Mouse (Mus musculus) forebrain, embryonic 15.5 days (tissue): Measurements from ENCODE around the gene Rin3. TPM values are rescaled to one million over a fixed set of nuclear protein-coding genes. Genes with fewer than 3 reads are reported as not detected.

Experiments
- ATAC-seq: fragments of 200-750 bp; cut with Nextera tagmentation; replicated peaks from 2 replicates; pipeline ENCODE4 v1.8.0; 2017; ENCODE audit warnings: mild to moderate bottlenecking, moderate TSS enrichment, moderate library complexity
- H3K27ac ChIP-seq: fragments of 300-500 bp; sonication (generic); replicated peaks from 2 replicates; pipeline ENCODE4 v1.5.1; 2015; ENCODE audit warnings: mild to moderate bottlenecking, inconsistent platforms
- H3K27me3 ChIP-seq: fragments of 300-500 bp; sonication (generic); 2 replicates; pipeline ENCODE4 v1.6.1; 2015; ENCODE audit warnings: inconsistent platforms
- H3K36me3 ChIP-seq: fragments of 300-500 bp; sonication (generic); 2 replicates; pipeline ENCODE4 v1.6.1; 2015; ENCODE audit warnings: mild to moderate bottlenecking, inconsistent platforms
- H3K4me1 ChIP-seq: fragments of 300-500 bp; sonication (generic); 2 replicates; pipeline ENCODE4 v1.6.1; 2015; ENCODE audit warnings: inconsistent platforms
- H3K4me2 ChIP-seq: fragments of 300-500 bp; sonication (generic); replicated peaks from 2 replicates; pipeline ENCODE4 v1.6.1; 2015; ENCODE audit warnings: mild to moderate bottlenecking, inconsistent platforms
- H3K4me3 ChIP-seq: fragments of 300-500 bp; sonication (generic); 2 replicates; pipeline ENCODE4 v1.5.1; 2015; ENCODE audit warnings: mild to moderate bottlenecking, inconsistent platforms
- H3K9ac ChIP-seq: fragments of 300-500 bp; sonication (generic); replicated peaks from 2 replicates; pipeline ENCODE4 v1.6.1; 2015; ENCODE audit warnings: mild to moderate bottlenecking, inconsistent platforms
- H3K9me3 ChIP-seq: fragments of 300-500 bp; sonication (generic); 2 replicates; pipeline ENCODE4 v1.6.1; 2016; ENCODE audit warnings: inconsistent platforms
- WGBS: fragments of 180-500 bp; shearing (Covaris S2); methylation state at CpG from one replicate; pipeline ENCODE4 v1.1.7; 2015; ENCODE audit warnings: mixed read lengths; 5-methylcytosine and 5-hydroxymethylcytosine counted together
- polyA plus RNA-seq: library from polyadenylated mRNA; unstranded; fragments of >200 nt; fragmentation: Nextera tagmentation; extraction: Ambion mirVana; gene quantifications from 2 replicates; pipeline ENCODE4 v1.2.1, GENCODE M21; 2015

Rin3 gene
- polyA plus RNA-seq, 1 experiment from 2014 or later = 1.3 TPM

DNA sequence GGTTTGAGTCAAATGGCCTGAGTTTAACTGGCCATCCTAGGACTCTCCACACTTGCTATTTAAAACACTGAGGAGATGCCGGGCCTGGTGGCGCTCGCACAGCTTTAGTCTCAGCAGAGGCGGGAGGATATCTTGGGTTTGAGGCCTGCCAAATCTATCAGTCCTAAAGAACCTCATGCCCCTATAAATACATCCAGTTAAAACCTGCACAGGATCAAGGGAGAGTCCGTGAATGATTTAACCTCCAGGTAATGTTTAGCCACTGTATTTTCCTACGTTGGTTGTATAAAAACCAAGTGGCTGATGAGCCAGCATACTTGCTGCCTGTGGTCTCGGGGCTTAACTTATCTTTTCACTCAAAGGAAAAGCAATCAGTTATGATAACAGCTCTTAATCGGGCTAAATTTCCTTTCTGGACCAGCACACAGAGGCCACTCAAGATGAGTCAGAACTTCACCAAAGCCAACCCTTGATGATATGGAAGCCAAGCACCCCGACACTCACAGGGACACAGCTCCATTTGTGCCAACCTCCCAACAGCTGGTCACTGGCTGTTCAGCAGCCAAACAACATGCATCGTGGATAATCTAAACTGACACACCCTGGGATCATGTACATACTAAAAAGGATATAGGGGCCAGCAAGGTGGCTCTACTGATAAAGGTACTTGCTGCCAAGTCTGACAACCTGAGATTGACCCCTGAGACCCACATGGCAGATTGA is 137.5 kb downstream of the Rin3 start:
- 90% methylated on average over 10 of the region's 10 CpGs for WGBS
- no peaks in the 10 kb centered on the region for H3K4me1 ChIP-seq
- H3K27me3 ChIP-seq = no peaks in the 10 kb centered on the region
- no peaks in the 10 kb centered on the region for H3K9me3 ChIP-seq
- no peak overlapping the region for H3K4me2 ChIP-seq
- no peak overlapping the region for H3K9ac ChIP-seq
- H3K36me3 ChIP-seq = peaks cover 9% of the 10 kb centered on the region; the same call in 1 of the 2 replicates
- H3K27ac ChIP-seq = no peak overlapping the region; the same call in 1 of the 2 replicates
- no peak overlapping the region for H3K4me3 ChIP-seq
- ATAC-seq = no peak

DNA sequence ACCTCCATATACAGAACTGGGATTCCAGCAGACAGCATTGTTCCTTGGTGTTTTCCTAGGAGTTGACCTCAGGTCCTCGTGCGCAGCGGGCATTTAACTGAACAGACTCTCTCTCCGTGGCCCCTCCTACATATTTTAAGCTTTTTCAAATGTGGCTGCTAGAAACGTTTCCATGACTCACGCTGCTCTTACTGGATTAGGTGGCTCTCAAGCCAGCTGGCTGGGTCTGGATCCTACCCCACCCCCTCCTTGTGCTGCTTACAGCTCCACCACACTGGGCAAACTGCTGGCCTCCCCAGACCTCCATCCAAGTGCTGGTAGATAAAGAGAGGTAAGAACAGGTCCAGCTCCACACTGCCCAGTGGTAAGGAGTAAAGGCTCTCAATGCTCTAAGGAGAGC is 139.2 kb downstream of the Rin3 start:
- no peak overlapping the region for H3K4me2 ChIP-seq
- no peak for ATAC-seq
- no peaks in the 10 kb centered on the region for H3K4me1 ChIP-seq
- H3K27me3 ChIP-seq = no peaks in the 10 kb centered on the region
- no peak overlapping the region for H3K9ac ChIP-seq
- no peak overlapping the region for H3K27ac ChIP-seq
- H3K36me3 ChIP-seq = peaks cover 9% of the 10 kb centered on the region; the same call in 1 of the 2 replicates
- no peaks in the 10 kb centered on the region for H3K9me3 ChIP-seq
- WGBS = 82% methylated on average over 6 of the region's 6 CpGs
- H3K4me3 ChIP-seq = no peak overlapping the region

- no peaks in the 10 kb centered on the region for H3K27me3 ChIP-seq
- no peaks in the 10 kb centered on the region for H3K9me3 ChIP-seq
- no peak overlapping the region for H3K4me2 ChIP-seq
- no peak overlapping the region for H3K27ac ChIP-seq
- no peak overlapping the region for H3K4me3 ChIP-seq
- 91% methylated on average over 11 of the region's 11 CpGs for WGBS
- no peaks in the 10 kb centered on the region for H3K4me1 ChIP-seq
- H3K9ac ChIP-seq = no peak overlapping the region
- ATAC-seq = no peak
- H3K36me3 ChIP-seq = peaks cover 9% of the 10 kb centered on the region; the same call in 1 of the 2 replicates
Measured at GRCm38 (mm10) chr12:102422623-102423320, 139.9 kb downstream of the Rin3 start.

GRCm38 (mm10) chr12:102423625-102424024 is 140.8 kb downstream of the Rin3 start:
- no peak overlapping the region for H3K4me2 ChIP-seq
- H3K36me3 ChIP-seq = peaks cover 9% of the 10 kb centered on the region; the same call in 1 of the 2 replicates
- no peak overlapping the region for H3K4me3 ChIP-seq
- H3K9ac ChIP-seq = no peak overlapping the region
- ATAC-seq = no peak
- no peaks in the 10 kb centered on the region for H3K4me1 ChIP-seq
- no peaks in the 10 kb centered on the region for H3K9me3 ChIP-seq
- no peaks in the 10 kb centered on the region for H3K27me3 ChIP-seq
- 93% methylated on average over 8 of the region's 8 CpGs for WGBS
- H3K27ac ChIP-seq = no peak overlapping the region

- H3K4me1 ChIP-seq = no peaks in the 10 kb centered on the region
- no peaks in the 10 kb centered on the region for H3K9me3 ChIP-seq
- ATAC-seq = no peak
- 91% methylated on average over 2 of the region's 2 CpGs for WGBS
- H3K36me3 ChIP-seq = peaks cover 9% of the 10 kb centered on the region; the same call in 1 of the 2 replicates
- no peak overlapping the region for H3K4me2 ChIP-seq
- no peak overlapping the region for H3K4me3 ChIP-seq
- no peak overlapping the region for H3K9ac ChIP-seq
- no peaks in the 10 kb centered on the region for H3K27me3 ChIP-seq
- no peak overlapping the region for H3K27ac ChIP-seq
Measured at GRCm38 (mm10) chr12:102424456-102424855, 141.6 kb downstream of the Rin3 start.

DNA sequence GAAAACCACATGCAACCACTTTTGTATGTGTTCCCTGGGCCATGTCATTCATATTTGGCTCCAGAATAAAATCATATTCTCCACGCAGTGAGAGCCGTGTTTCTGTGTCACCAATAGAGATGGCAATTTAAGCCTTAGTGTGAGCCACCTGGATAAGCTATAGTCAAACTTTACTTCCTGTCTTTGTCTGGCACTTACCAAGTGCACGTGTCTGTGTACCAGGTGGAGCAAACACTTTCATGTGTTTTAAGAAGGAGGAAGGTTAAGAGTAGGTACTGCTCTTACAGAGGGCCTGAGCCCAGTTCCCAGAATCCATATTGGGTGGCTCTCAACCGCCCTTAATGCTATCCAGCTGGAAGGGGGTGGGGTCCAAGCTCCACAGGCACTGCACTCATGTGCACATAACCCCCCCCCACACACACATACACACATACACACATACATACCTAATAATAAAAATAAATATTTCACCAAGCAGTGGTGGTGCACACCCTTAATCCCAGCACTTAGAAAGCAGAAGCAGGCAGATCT is 142.3 kb downstream of the Rin3 start:
- no peak for ATAC-seq
- H3K36me3 ChIP-seq = peaks cover 9% of the 10 kb centered on the region; the same call in 1 of the 2 replicates
- H3K4me2 ChIP-seq = no peak overlapping the region
- no peaks in the 10 kb centered on the region for H3K27me3 ChIP-seq
- H3K9ac ChIP-seq = no peak overlapping the region
- H3K27ac ChIP-seq = no peak overlapping the region
- 91% methylated on average over 4 of the region's 4 CpGs for WGBS
- H3K4me1 ChIP-seq = no peaks in the 10 kb centered on the region
- no peaks in the 10 kb centered on the region for H3K9me3 ChIP-seq
- no peak overlapping the region for H3K4me3 ChIP-seq

DNA sequence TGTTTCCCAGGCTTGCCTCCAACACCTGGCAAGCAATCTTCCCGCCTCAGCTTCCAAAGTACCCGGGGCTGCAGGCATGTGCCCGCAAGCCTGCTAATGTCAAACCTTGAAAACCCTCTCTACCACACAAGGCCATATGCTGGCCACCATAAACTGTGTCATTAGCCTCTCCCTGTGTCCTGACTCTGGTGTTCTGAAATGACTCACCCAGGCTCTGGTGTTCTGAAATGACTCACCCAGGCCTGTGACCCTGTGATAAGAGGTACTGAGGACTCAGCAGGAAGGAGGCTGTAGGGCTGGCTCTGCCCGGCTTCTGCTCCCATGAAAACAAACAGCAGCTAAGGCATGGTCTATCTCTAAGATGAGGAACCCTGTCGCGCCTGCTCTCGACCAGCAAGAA is 143.4 kb downstream of the Rin3 start:
- Histone ChIP-seq H3K27ac (no peak overlapping the region), H3K9me3 (no peaks in the 10 kb centered on the region), H3K36me3 (peaks cover 9% of the 10 kb centered on the region; the same call in 1 of the 2 replicates), H3K4me1 (no peaks in the 10 kb centered on the region), H3K4me3 (no peak overlapping the region), H3K4me2 (no peak overlapping the region), H3K27me3 (no peaks in the 10 kb centered on the region), H3K9ac (no peak overlapping the region)
- no peak for ATAC-seq
- WGBS = 96% methylated on average over 7 of the region's 7 CpGs

DNA sequence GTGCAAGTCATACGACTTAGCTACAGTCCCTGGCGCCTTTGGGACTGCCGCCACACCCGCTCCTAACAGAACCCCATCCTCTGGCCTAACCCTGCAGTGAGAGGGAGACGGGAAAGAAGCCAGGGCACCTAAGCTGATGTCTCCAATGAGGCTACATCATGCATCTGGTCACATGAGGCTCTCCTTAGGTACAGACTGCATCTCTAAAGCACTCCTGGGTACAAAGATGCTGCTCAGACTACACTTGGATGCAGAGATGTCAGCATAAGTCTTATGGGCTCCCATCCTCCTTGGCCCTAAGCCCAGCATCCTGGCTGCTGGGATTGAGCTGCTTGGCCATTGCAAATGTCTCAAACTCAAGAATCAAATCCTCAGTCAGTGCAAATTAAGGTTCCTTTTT is 146.8 kb downstream of the Rin3 start:
- WGBS = 96% methylated on average over 5 of the region's 5 CpGs
- Histone ChIP-seq H3K27ac (no peak overlapping the region), H3K4me2 (no peak overlapping the region), H3K4me3 (no peak overlapping the region), H3K4me1 (no peaks in the 10 kb centered on the region), H3K36me3 (no peaks in the 10 kb centered on the region), H3K9ac (no peak overlapping the region), H3K27me3 (no peaks in the 10 kb centered on the region), H3K9me3 (no peaks in the 10 kb centered on the region)
- no peak for ATAC-seq

- WGBS = 81% methylated on average over 4 of the region's 4 CpGs
- ATAC-seq = no peak
Measured at GRCm38 (mm10) chr12:102430228-102430627, 147.4 kb downstream of the Rin3 start.

DNA sequence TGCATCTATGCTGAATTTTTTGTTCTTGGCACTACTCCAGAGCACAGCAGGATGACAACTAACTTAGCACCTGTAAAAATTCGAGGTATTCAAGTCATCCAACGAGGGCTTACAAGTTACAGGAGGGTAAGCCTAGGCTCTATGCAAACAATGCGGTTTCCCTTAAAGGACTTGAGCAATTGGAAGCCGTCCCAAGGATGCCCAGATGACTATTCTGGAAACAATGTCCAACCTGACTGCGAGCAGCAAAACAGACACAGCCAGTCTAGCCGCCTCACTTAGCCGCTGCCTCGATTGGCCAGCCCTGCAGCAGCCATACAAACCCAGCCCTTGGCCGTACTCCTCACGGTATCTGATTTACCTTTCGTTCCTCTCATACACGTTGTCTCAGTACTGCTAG is 149.4 kb downstream of the Rin3 start:
- Histone ChIP-seq H3K4me3 (no peak overlapping the region), H3K4me1 (no peaks in the 10 kb centered on the region), H3K9ac (no peak overlapping the region), H3K27ac (no peak overlapping the region), H3K9me3 (no peaks in the 10 kb centered on the region), H3K27me3 (no peaks in the 10 kb centered on the region), H3K36me3 (no peaks in the 10 kb centered on the region), H3K4me2 (no peak overlapping the region)
- 82% methylated on average over 12 of the region's 12 CpGs for WGBS
- no peak for ATAC-seq

More at GRCm38 (mm10) chr12:102430228-102430627, 147.4 kb downstream of the Rin3 start:
- no peak overlapping the region for H3K4me2 ChIP-seq
- H3K9ac ChIP-seq = no peak overlapping the region
- no peak overlapping the region for H3K27ac ChIP-seq
- no peaks in the 10 kb centered on the region for H3K4me1 ChIP-seq
- H3K36me3 ChIP-seq = no peaks in the 10 kb centered on the region
- no peaks in the 10 kb centered on the region for H3K9me3 ChIP-seq
- H3K27me3 ChIP-seq = no peaks in the 10 kb centered on the region
- H3K4me3 ChIP-seq = no peak overlapping the region

- Histone ChIP-seq H3K36me3 (no peaks in the 10 kb centered on the region), H3K9me3 (no peaks in the 10 kb centered on the region), H3K4me3 (no peak overlapping the region), H3K9ac (no peak overlapping the region), H3K27me3 (no peaks in the 10 kb centered on the region), H3K27ac (no peak overlapping the region), H3K4me1 (peaks cover 16% of the 10 kb centered on the region), H3K4me2 (no peak overlapping the region)
- 86% methylated on average over 4 of the region's 4 CpGs for WGBS
- no peak for ATAC-seq
Measured at GRCm38 (mm10) chr12:102434107-102434506, 151.3 kb downstream of the Rin3 start.

- Histone ChIP-seq H3K4me1 (peaks cover 22% of the 10 kb centered on the region), H3K27ac (no peak overlapping the region), H3K4me2 (no peak overlapping the region), H3K4me3 (no peak overlapping the region), H3K36me3 (no peaks in the 10 kb centered on the region), H3K9me3 (no peaks in the 10 kb centered on the region), H3K27me3 (no peaks in the 10 kb centered on the region), H3K9ac (no peak overlapping the region)
- WGBS = 78% methylated on average over 10 of the region's 10 CpGs
- ATAC-seq = no peak
Measured at GRCm38 (mm10) chr12:102436939-102437526, 154.2 kb downstream of the Rin3 start.
